In the genomic region with DNA sequence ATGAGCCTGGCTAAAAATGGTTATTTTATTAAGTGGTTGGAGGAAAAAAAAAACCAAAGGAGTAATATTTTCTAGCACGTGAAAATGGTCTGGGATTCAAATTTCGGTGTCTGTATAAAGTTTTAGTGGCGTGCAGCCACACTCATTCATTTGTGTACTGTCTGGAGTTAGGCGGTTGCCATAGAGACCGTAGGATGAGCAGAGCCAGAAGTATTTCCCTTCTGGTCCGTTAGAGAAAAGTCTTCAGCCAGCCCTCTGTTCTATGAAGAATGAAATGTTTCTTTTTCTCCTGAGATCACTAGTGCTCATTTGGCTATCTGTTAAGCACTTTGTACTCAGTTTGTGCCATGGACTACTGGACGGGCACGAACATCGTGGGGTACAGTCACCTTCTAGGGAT, we compare ENCODE assay signal across 9 mouse cellular contexts. TPM values are rescaled to one million over a fixed set of nuclear protein-coding genes. Genes with fewer than 3 reads are reported as not detected.
DNase-seq lines count a peak whose midpoint lies in the region; ATAC-seq and TF ChIP-seq lines count a peak whose summit lies in the region.
"Had no signal": no experiment of that assay in that cellular context is flagged by ENCODE, and none has a peak within 500 bp of the region (broad histone marks: within the 10 kb centered on the region; RNA-seq: fewer than 3 reads in every experiment).

No protein-coding gene starts in this region.

- no peak overlapping the region for H3K4me2 ChIP-seq in limb, embryonic 13.5 days (replicated peaks)

- no peaks in the 10 kb centered on the region for H3K4me1 ChIP-seq in kidney, adult 2 months (ENCODE audit: control insufficient read depth, insufficient read depth, low read length)
- H3K4me1 ChIP-seq in limb, embryonic 13.5 days, result peaks cover 33% of the 10 kb centered on the region
- no peaks in the 10 kb centered on the region for H3K4me1 ChIP-seq in cerebellum, adult 2 months (ENCODE audit: control insufficient read depth, insufficient read depth, low read length)

- no peak overlapping the region for H3K4me3 ChIP-seq in kidney, adult 2 months (ENCODE audit: insufficient read depth, low read depth, low read length)
- no peak overlapping the region for H3K4me3 ChIP-seq in limb, embryonic 13.5 days
- H3K4me3 ChIP-seq in cerebellum, adult 2 months (replicated peaks; ENCODE audit: insufficient read depth, low read depth, low read length), result no peak overlapping the region
- H3K4me3 ChIP-seq: layer of hippocampus, adult 2 months had no signal

- no peak for TF ChIP-seq CTCF in kidney, adult 2 months (conservative IDR thresholded peaks at IDR 0.05; ENCODE audit: insufficient read depth, insufficient read length, low read depth, low read length)
- no peak for TF ChIP-seq CTCF in cerebellum, adult 2 months (IDR thresholded peaks at IDR 0.05; ENCODE audit: borderline replicate concordance, insufficient read depth, low read depth, low read length)

- H3K27me3 ChIP-seq in kidney, adult 2 months (replicated peaks; ENCODE audit: control insufficient read depth, insufficient read depth, low read length), result no peaks in the 10 kb centered on the region
- H3K27me3 ChIP-seq in limb, embryonic 13.5 days, result peaks cover 18% of the 10 kb centered on the region
- no peaks in the 10 kb centered on the region; the same call in 1 of the 2 replicates for H3K27me3 ChIP-seq in cerebellum, adult 2 months (ENCODE audit: control insufficient read depth, insufficient read depth, low read length)

- no peaks in the 10 kb centered on the region for H3K9me3 ChIP-seq in limb, embryonic 13.5 days

- TF ChIP-seq POLR2A in kidney, adult 2 months (IDR thresholded peaks at IDR 0.05; ENCODE audit: low read depth, low read length), result no peak
- TF ChIP-seq POLR2A in cerebellum, adult 2 months (IDR thresholded peaks at IDR 0.05; ENCODE audit: borderline replicate concordance, insufficient read depth, low read length), result no peak

- H3K27ac ChIP-seq in kidney, adult 2 months (ENCODE audit: insufficient read depth, low read depth, low read length), result no peak overlapping the region
- H3K27ac ChIP-seq in limb, embryonic 13.5 days, result peak overlapping the region; percentile 39; the same call in 1 of the 2 replicates
- no peak overlapping the region for H3K27ac ChIP-seq in cerebellum, adult 2 months (ENCODE audit: insufficient read depth, low read length)
- H3K27ac ChIP-seq: layer of hippocampus, adult 2 months had no signal

- DNase-seq in embryo, embryonic 11 days, result peak; percentile 26
- no peak for DNase-seq in embryo, embryonic 10 days (ENCODE audit: low spot score)
- DNase-seq in kidney, postnatal 14 days, result peak; percentile 34
- no peak for DNase-seq in kidney, adult 2 months
- peak; percentile 90 for DNase-seq in NIH3T3 (ENCODE audit: low read depth)
- no peak for DNase-seq in cerebellum, adult 2 months
- DNase-seq in ovary, adult 18-20 months (ENCODE audit: low spot score), result no peak

- 61% methylated on average over 9 of the region's 9 CpGs for WGBS in kidney, adult 2 months
- 53% methylated on average over 9 of the region's 9 CpGs for WGBS in limb, embryonic 13.5 days
- WGBS in cerebellum, adult 2 months, result 32% methylated on average over 9 of the region's 9 CpGs

- H3K36me3 ChIP-seq in kidney, adult 2 months (ENCODE audit: control insufficient read depth, insufficient read depth, low read length), result no peaks in the 10 kb centered on the region
- no peaks in the 10 kb centered on the region for H3K36me3 ChIP-seq in limb, embryonic 13.5 days

- H3K9ac ChIP-seq in limb, embryonic 13.5 days, result no peak overlapping the region

- ATAC-seq in limb, embryonic 13.5 days (ENCODE audit: low FRiP score, low read depth), result no peak

RNA-seq across cellular contexts. Expression of gene Jph2, which starts 48.4 kb away (rescaled TPM):
- polyA plus RNA-seq in kidney, adult 2 months (2012; rRNA removed), result 3.1 and 3.8 TPM in 2 replicates
- polyA plus RNA-seq in limb, embryonic 13.5 days (2015; fragmentation: Nextera tagmentation; extraction: Ambion mirVana), result 2.4 and 2.7 TPM in 2 replicates
- 0.48 and 0.52 TPM in 2 replicates for polyA plus RNA-seq in cerebellum, adult 2 months (2012; rRNA removed)

Comparison
In these comparisons a context has a peak if more than half of its experiments do, and no peak if none do; other contexts are left out.
1. DNase-seq: peak in embryo, embryonic 11 days (single experiment), kidney, postnatal 14 days (single experiment) and NIH3T3 (single experiment); none in embryo, embryonic 10 days (single experiment), kidney, adult 2 months (single experiment), cerebellum, adult 2 months (0 of 2) and ovary, adult 18-20 months (single experiment).